Mouse (Mus musculus) hematopoietic multipotent progenitor cell, adult 10-12 weeks (in vitro differentiated cells): Measurements from ENCODE around the gene 9930022D16Rik. TPM values are rescaled to one million over a fixed set of nuclear protein-coding genes. Genes with fewer than 3 reads are reported as not detected.

ENCODE experiments used
- polyA plus RNA-seq: library from polyadenylated mRNA; stranded (reverse); fragments of >175 nt; gene quantifications from 2 replicates; pipeline ENCODE4 v1.2.3, GENCODE M21; 2012; ENCODE audit warnings: low replicate concordance

9930022D16Rik gene
- polyA plus RNA-seq: not detected in 2 replicates

DNA sequence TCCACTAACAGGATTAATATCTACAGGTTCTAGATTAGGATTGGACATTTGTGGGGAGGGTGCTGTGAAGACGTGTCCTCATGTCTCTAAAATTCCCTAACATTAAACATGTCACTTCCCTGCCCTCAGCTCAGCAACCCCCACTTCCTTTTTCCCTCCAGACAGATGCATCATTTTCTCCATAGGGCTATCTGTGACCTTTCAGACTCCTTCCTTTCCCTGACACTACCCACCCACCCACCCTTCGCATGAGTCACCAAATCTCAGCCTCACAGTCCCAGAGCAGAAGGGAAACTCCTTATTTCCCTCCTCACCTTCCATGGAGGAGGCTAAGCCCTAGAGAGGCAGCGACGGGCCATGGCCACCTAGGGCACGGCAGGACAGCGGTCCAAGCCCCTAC lies at the start of gene 9930022D16Rik:
Gene 9930022D16Rik (plus strand): TSS at position 301 of the 400 bp plus-strand sequence.

DNA sequence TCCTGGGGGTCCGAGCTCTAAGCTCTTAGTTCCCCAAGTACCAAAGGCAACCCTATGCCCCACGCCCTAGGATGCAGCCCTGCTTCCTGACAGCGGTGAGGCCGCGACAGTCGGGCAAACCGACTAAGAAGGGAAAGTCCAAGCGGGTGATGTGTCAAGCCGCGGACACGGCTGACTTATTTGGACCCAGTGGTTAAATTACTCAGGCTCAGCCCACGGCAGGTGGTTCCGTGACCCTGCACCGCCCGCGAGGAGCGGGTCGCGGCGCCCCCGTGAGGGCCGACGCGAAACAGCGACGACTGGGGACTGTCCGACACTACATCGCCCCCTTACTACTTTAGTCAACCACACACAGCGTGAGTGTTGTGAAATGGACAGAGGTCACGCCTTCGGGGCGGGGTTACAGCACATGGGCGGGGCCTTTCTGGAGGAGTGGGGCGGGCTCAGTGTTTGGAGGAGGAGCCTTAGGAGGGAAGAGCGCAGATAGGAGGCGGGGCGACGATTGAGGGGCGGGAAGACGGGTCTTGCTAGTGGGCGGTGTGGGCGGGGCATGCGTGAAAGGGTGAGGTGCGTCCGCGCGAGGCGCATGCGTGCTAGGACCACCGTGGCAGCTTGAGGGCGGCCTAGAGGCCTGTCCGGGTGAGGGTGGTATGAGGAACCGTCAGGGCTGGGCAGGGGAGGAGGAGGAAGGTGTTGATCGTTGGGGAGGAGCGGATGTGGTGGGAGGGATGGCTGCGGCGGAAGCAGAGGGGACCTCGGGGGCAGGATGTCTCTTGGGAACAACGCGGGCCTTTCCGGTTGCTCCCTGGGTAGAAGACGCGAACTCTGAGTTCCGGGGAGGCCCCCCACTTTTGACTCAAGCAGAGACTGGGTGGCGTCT lies 11.9 kb downstream of the 9930022D16Rik start, which contains the start of gene Amz2:
Gene Amz2 (plus strand): TSS at position 555 of the 880 bp plus-strand sequence.

Other genes starting within 250 kb of the 9930022D16Rik start
- 0.38 and 0.81 TPM in 2 replicates for gene Rgs9, start 115.8 kb upstream of the 9930022D16Rik start, polyA plus RNA-seq
- 38.3 and 140 TPM in 2 replicates for gene Gna13, start 51.1 kb upstream of the 9930022D16Rik start, polyA plus RNA-seq
- 4.7 and 7.6 TPM in 2 replicates for gene Amz2, start 12.0 kb downstream of the 9930022D16Rik start, polyA plus RNA-seq
- gene Arsg, start 59.5 kb downstream of the 9930022D16Rik start, polyA plus RNA-seq: 1.2 and 3.2 TPM in 2 replicates
- 28.6 and 40.3 TPM in 2 replicates for gene Slc16a6, start 59.7 kb downstream of the 9930022D16Rik start, polyA plus RNA-seq
- gene Wipi1, start 198.1 kb downstream of the 9930022D16Rik start, polyA plus RNA-seq: 10.7 and 11.5 TPM in 2 replicates
- gene Prkar1a, start 235.5 kb downstream of the 9930022D16Rik start, polyA plus RNA-seq: 55.0 and 76.9 TPM in 2 replicates